Mouse (Mus musculus) cerebellum, postnatal 25 days (tissue): ENCODE data around the gene Tango6.
A peak's percentile ranks its signal among the peaks of the same experiment; 100 is the strongest.

ENCODE experiments used
- DNase-seq, 2 experiments: peaks; one replicate each; pipeline ENCODE4 v3.0.0; 2021; ENCODE audit warnings: mixed read lengths in 2 of 2

The Tango6 gene

GRCm38 (mm10) chr8:106701360-106701759, 18.5 kb downstream of the Tango6 start:
- no peak for DNase-seq

GRCm38 (mm10) chr8:106704199-106704900, 21.5 kb downstream of the Tango6 start:
- no peak for DNase-seq

- no peak for DNase-seq
Measured at GRCm38 (mm10) chr8:106704901-106705321, 22.0 kb downstream of the Tango6 start.

- DNase-seq = no peak
Measured at GRCm38 (mm10) chr8:106706194-106706593, 23.3 kb downstream of the Tango6 start.

GRCm38 (mm10) chr8:106710002-106710401, 27.1 kb downstream of the Tango6 start:
- DNase-seq = no peak

- DNase-seq = peak; percentile 15 to 30
Measured at GRCm38 (mm10) chr8:106712487-106712886, 29.6 kb downstream of the Tango6 start.

GRCm38 (mm10) chr8:106714297-106714696, 31.4 kb downstream of the Tango6 start:
- DNase-seq = no peak

GRCm38 (mm10) chr8:106718091-106718500, 35.2 kb downstream of the Tango6 start:
- DNase-seq = peak; percentile 83 to 89

GRCm38 (mm10) chr8:106720921-106721320, 38.1 kb downstream of the Tango6 start:
- no peak for DNase-seq

GRCm38 (mm10) chr8:106722453-106722852, 39.6 kb downstream of the Tango6 start:
- DNase-seq = no peak

- no peak for DNase-seq
Measured at GRCm38 (mm10) chr8:106723921-106724320, 41.1 kb downstream of the Tango6 start.

- no peak for DNase-seq
Measured at GRCm38 (mm10) chr8:106726551-106726950, 43.7 kb downstream of the Tango6 start.

- DNase-seq = no peak
Measured at GRCm38 (mm10) chr8:106727241-106727835, 44.5 kb downstream of the Tango6 start.

- DNase-seq = no peak
Measured at GRCm38 (mm10) chr8:106727889-106728288, 45.0 kb downstream of the Tango6 start.

- no peak for DNase-seq
Measured at GRCm38 (mm10) chr8:106732921-106733320, 50.1 kb downstream of the Tango6 start.

- no peak for DNase-seq
Measured at GRCm38 (mm10) chr8:106733703-106734102, 50.8 kb downstream of the Tango6 start.

- no peak for DNase-seq
Measured at GRCm38 (mm10) chr8:106734222-106734621, 51.4 kb downstream of the Tango6 start.

GRCm38 (mm10) chr8:106736861-106737662, 54.2 kb downstream of the Tango6 start:
- no peak for DNase-seq

GRCm38 (mm10) chr8:106737846-106738245, 55.0 kb downstream of the Tango6 start:
- no peak for DNase-seq

GRCm38 (mm10) chr8:106742321-106742720, 59.5 kb downstream of the Tango6 start:
- DNase-seq = no peak

- DNase-seq = no peak
Measured at GRCm38 (mm10) chr8:106743361-106743760, 60.5 kb downstream of the Tango6 start.

- no peak for DNase-seq
Measured at GRCm38 (mm10) chr8:106753436-106753835, 70.6 kb downstream of the Tango6 start.

- no peak for DNase-seq
Measured at GRCm38 (mm10) chr8:106761317-106761716, 78.4 kb downstream of the Tango6 start.
